In the genomic region with DNA sequence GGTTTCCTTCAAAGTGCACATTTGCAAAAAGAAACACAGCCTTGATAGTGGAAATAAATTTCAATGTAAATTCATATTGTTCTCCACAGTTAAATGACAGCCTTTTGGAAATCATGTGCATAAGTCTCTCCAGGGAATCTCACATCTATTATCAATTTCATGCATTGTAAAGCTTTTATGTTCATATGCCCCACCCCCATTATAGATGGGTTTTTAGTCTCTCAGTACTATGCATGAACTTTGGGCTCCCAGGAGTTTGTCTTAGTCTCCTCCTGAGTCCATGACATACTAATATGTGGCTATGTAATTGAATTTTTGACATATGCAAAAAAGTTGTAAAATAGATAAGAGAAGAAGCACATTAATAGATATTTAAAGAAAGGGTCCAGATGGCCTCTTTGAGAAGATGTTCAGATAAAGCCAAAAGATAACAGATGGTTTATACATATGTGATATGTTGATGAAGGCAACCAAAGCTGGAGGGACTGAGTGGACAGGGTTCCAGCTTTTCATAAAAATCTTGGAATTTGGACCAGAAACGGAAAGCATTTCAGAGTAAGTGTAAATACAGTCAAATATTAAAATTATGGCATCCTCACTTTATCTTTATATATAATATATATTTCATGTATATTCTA, we compare ENCODE assay signal across 23 mouse cellular contexts.
DNase-seq lines count a peak whose midpoint lies in the region; ATAC-seq lines count a peak whose summit lies in the region.
"Had no signal": no experiment of that assay in that cellular context is flagged by ENCODE, and none has a peak within 500 bp of the region (broad histone marks: within the 10 kb centered on the region; RNA-seq: fewer than 3 reads in every experiment).

No protein-coding gene starts in this region.

- whole genome bisulfite sequencing in forebrain, embryonic 14.5 days: 87% methylated on average over 1 of the region's 1 CpGs
- 93% methylated on average over 1 of the region's 1 CpGs for WGBS in forebrain, embryonic 11.5 days
- 86% methylated on average over 1 of the region's 1 CpGs for WGBS in midbrain, embryonic 12.5 days
- 71% methylated on average over 1 of the region's 1 CpGs for WGBS in midbrain, embryonic 16.5 days

- H3K9ac ChIP-seq in forebrain, embryonic 14.5 days (ENCODE audit: low read length): no peak overlapping the region
- no peak overlapping the region for H3K9ac ChIP-seq in forebrain, embryonic 11.5 days (ENCODE audit: low read length)
- no peak overlapping the region for H3K9ac ChIP-seq in midbrain, embryonic 12.5 days (replicated peaks)
- no peak overlapping the region for H3K9ac ChIP-seq in midbrain, embryonic 16.5 days (ENCODE audit: low read depth, low read length)
- H3K9ac ChIP-seq: embryonic facial prominence, embryonic 15.5 days; hindbrain, embryonic 15.5 days had no signal

- H3K27me3 ChIP-seq in forebrain, embryonic 14.5 days (replicated peaks; ENCODE audit: control insufficient read depth, insufficient read depth, low read length): no peaks in the 10 kb centered on the region
- no peaks in the 10 kb centered on the region for H3K27me3 ChIP-seq in forebrain, embryonic 11.5 days (ENCODE audit: control insufficient read depth, insufficient read depth, low read length)
- H3K27me3 ChIP-seq in midbrain, embryonic 12.5 days: no peaks in the 10 kb centered on the region
- H3K27me3 ChIP-seq in midbrain, embryonic 16.5 days (ENCODE audit: control insufficient read depth, insufficient read depth, low read depth, low read length): no peaks in the 10 kb centered on the region
- H3K27me3 ChIP-seq: embryonic facial prominence, embryonic 15.5 days; hindbrain, embryonic 15.5 days had no signal

- H3K9me3 ChIP-seq in forebrain, embryonic 14.5 days (replicated peaks; ENCODE audit: control insufficient read depth, low read length): no peaks in the 10 kb centered on the region
- H3K9me3 ChIP-seq in forebrain, embryonic 11.5 days (ENCODE audit: control insufficient read depth, low read length): no peaks in the 10 kb centered on the region
- no peaks in the 10 kb centered on the region for H3K9me3 ChIP-seq in midbrain, embryonic 12.5 days
- H3K9me3 ChIP-seq in midbrain, embryonic 16.5 days (replicated peaks; ENCODE audit: control insufficient read depth, low read length, poor library complexity, severe bottlenecking): no peaks in the 10 kb centered on the region
- H3K9me3 ChIP-seq: embryonic facial prominence, embryonic 15.5 days; heart, embryonic 10.5 days; hindbrain, embryonic 15.5 days had no signal

- no peak overlapping the region for H3K4me2 ChIP-seq in forebrain, embryonic 14.5 days (ENCODE audit: low read length)
- no peak overlapping the region for H3K4me2 ChIP-seq in forebrain, embryonic 11.5 days (ENCODE audit: low read depth, low read length, severe bottlenecking)
- H3K4me2 ChIP-seq in midbrain, embryonic 12.5 days (replicated peaks): no peak overlapping the region
- no peak overlapping the region for H3K4me2 ChIP-seq in midbrain, embryonic 16.5 days (ENCODE audit: low read length)
- H3K4me2 ChIP-seq: embryonic facial prominence, embryonic 15.5 days; hindbrain, embryonic 15.5 days had no signal

- no peaks in the 10 kb centered on the region for H3K4me1 ChIP-seq in forebrain, embryonic 14.5 days (ENCODE audit: control insufficient read depth, insufficient read depth, low read length)
- no peaks in the 10 kb centered on the region for H3K4me1 ChIP-seq in forebrain, embryonic 11.5 days (replicated peaks; ENCODE audit: control insufficient read depth, insufficient read depth, low read length)
- H3K4me1 ChIP-seq in midbrain, embryonic 12.5 days: no peaks in the 10 kb centered on the region
- H3K4me1 ChIP-seq in midbrain, embryonic 16.5 days (ENCODE audit: control insufficient read depth, insufficient read depth, low read length): no peaks in the 10 kb centered on the region
- H3K4me1 ChIP-seq: embryonic facial prominence, embryonic 15.5 days; heart, embryonic 10.5 days; hindbrain, embryonic 15.5 days had no signal

- DNase-seq in embryo, embryonic 11 days: peak; percentile 19
- DNase-seq in embryo, embryonic 10 days (ENCODE audit: low spot score): no peak
- DNase-seq in forebrain, embryonic 14.5 days (ENCODE audit: low spot score): peak; percentile 42
- DNase-seq in forebrain, embryonic 11.5 days (ENCODE audit: low spot score): no peak
- peak; percentile 3 for DNase-seq in brain, adult 2 months (ENCODE audit: low read depth, low spot score)
- no peak for DNase-seq in layer of hippocampus, postnatal 25 days (ENCODE audit: extremely low spot score in 1 of 2, low spot score in 1 of 2)
- DNase-seq: adrenal gland, postnatal 10 days; cerebellum, adult 18-20 months; cerebellum, adult 9-11 months; cerebellum, postnatal 36 days; gastrocnemius, postnatal 36 days; heart, adult 11 months; heart, postnatal 10 days; heart, postnatal 4 days; kidney, adult 8-10 months had no signal

- H3K36me3 ChIP-seq in forebrain, embryonic 14.5 days (ENCODE audit: control insufficient read depth, insufficient read depth, low read length): no peaks in the 10 kb centered on the region
- no peaks in the 10 kb centered on the region for H3K36me3 ChIP-seq in forebrain, embryonic 11.5 days (ENCODE audit: control insufficient read depth, insufficient read depth, low read length)
- H3K36me3 ChIP-seq in midbrain, embryonic 12.5 days: no peaks in the 10 kb centered on the region
- no peaks in the 10 kb centered on the region for H3K36me3 ChIP-seq in midbrain, embryonic 16.5 days (ENCODE audit: control insufficient read depth, insufficient read depth, low read length)
- H3K36me3 ChIP-seq: embryonic facial prominence, embryonic 15.5 days; heart, embryonic 10.5 days; hindbrain, embryonic 15.5 days had no signal

- no peak overlapping the region for H3K27ac ChIP-seq in forebrain, embryonic 14.5 days (ENCODE audit: low read depth, low read length)
- H3K27ac ChIP-seq in forebrain, embryonic 11.5 days (ENCODE audit: low read depth, low read length): no peak overlapping the region
- no peak overlapping the region for H3K27ac ChIP-seq in midbrain, embryonic 12.5 days (replicated peaks)
- H3K27ac ChIP-seq in midbrain, embryonic 16.5 days (ENCODE audit: low read length): no peak overlapping the region
- H3K27ac ChIP-seq: embryonic facial prominence, embryonic 15.5 days; heart, embryonic 10.5 days; hindbrain, embryonic 15.5 days had no signal

- no peak overlapping the region for H3K4me3 ChIP-seq in forebrain, embryonic 14.5 days (ENCODE audit: low read depth, low read length)
- no peak overlapping the region for H3K4me3 ChIP-seq in forebrain, embryonic 11.5 days (ENCODE audit: low read depth, low read length)
- H3K4me3 ChIP-seq in midbrain, embryonic 12.5 days: no peak overlapping the region
- no peak overlapping the region for H3K4me3 ChIP-seq in midbrain, embryonic 16.5 days (ENCODE audit: low read depth, low read length)
- H3K4me3 ChIP-seq: embryonic facial prominence, embryonic 15.5 days; erythroblast, embryonic 14.5 days; heart, embryonic 10.5 days; hindbrain, embryonic 15.5 days had no signal

- no peak for ATAC-seq in forebrain, embryonic 14.5 days
- no peak for ATAC-seq in forebrain, embryonic 11.5 days (replicated peaks; ENCODE audit: low FRiP score)
- peak; percentile 60; the same call in 1 of the 2 replicates for ATAC-seq in midbrain, embryonic 12.5 days (ENCODE audit: low FRiP score, low read depth)
- no peak for ATAC-seq in midbrain, embryonic 16.5 days
- ATAC-seq: inflammation-experienced regulatory T-cells, adult 6 months; intestine, postnatal 0 days had no signal

Comparison
In these comparisons a context has a peak if more than half of its experiments do, and no peak if none do; other contexts are left out.
1. DNase-seq: peak in embryo, embryonic 11 days (single experiment), forebrain, embryonic 14.5 days (single experiment) and brain, adult 2 months (single experiment); none in embryo, embryonic 10 days (single experiment), forebrain, embryonic 11.5 days (single experiment) and layer of hippocampus, postnatal 25 days (0 of 2).